Mouse (Mus musculus): ENCODE measurements around the gene Rab21. TPM values are rescaled to one million over a fixed set of nuclear protein-coding genes. Genes with fewer than 3 reads are reported as not detected.

Gene Rab21
- polyA plus RNA-seq, 1 experiment from 2014 or later = 7.0 TPM

- H3K9me3 ChIP-seq (replicated peaks; ENCODE audit: control insufficient read depth, low read length, poor library complexity, severe bottlenecking) = no peaks in the 10 kb centered on the region
- H3K4me2 ChIP-seq (ENCODE audit: low read length) = no peak overlapping the region
- H3K36me3 ChIP-seq (ENCODE audit: control insufficient read depth, insufficient read depth, low read length) = peaks cover 15% of the 10 kb centered on the region
- no peak overlapping the region for H3K9ac ChIP-seq (ENCODE audit: low read depth, low read length)
- ATAC-seq = no peak
- no peaks in the 10 kb centered on the region for H3K4me1 ChIP-seq (ENCODE audit: control insufficient read depth, insufficient read depth, low read length)
- no peaks in the 10 kb centered on the region for H3K27me3 ChIP-seq (ENCODE audit: control insufficient read depth, insufficient read depth, low read depth, low read length)
- H3K27ac ChIP-seq (ENCODE audit: low read length) = no peak overlapping the region
- no peak overlapping the region for H3K4me3 ChIP-seq (ENCODE audit: low read depth, low read length)
- WGBS = 52% methylated on average over 6 of the region's 6 CpGs
Observed at GRCm38 (mm10) chr10:115354553-115354952, 39.2 kb upstream of the Rab21 start.

- Histone ChIP-seq H3K36me3 (ENCODE audit: control insufficient read depth, insufficient read depth, low read length) (peaks cover 11% of the 10 kb centered on the region), H3K4me2 (ENCODE audit: low read length) (no peak overlapping the region), H3K27me3 (ENCODE audit: control insufficient read depth, insufficient read depth, low read depth, low read length) (no peaks in the 10 kb centered on the region), H3K9me3 (replicated peaks; ENCODE audit: control insufficient read depth, low read length, poor library complexity, severe bottlenecking) (no peaks in the 10 kb centered on the region), H3K9ac (ENCODE audit: low read depth, low read length) (no peak overlapping the region), H3K4me3 (ENCODE audit: low read depth, low read length) (no peak overlapping the region), H3K4me1 (ENCODE audit: control insufficient read depth, insufficient read depth, low read length) (no peaks in the 10 kb centered on the region), H3K27ac (ENCODE audit: low read length) (no peak overlapping the region)
- ATAC-seq = no peak
- WGBS = 80% methylated on average over 2 of the region's 2 CpGs
Observed at GRCm38 (mm10) chr10:115350810-115351397, 35.5 kb upstream of the Rab21 start.

DNA sequence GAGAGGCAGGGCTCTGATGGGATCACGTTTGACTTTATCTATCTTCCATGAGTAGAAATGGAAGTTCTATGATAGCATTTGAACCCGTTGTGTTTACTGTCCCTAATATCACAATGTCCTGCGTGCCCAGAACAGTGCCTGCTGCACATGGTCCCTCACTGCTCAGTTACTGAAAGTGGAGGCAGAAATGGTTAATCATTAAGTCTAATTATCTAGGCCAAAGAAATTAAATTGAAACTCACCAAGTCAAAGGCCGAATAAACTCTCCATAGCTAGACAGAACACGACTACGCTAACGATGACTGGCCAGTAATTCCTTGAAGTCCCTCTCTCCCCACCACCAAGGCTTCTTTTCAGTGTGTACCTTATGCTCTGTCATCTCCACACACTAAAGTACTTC is 34.1 kb upstream of the Rab21 start:
- H3K4me3 ChIP-seq (ENCODE audit: low read depth, low read length) = no peak overlapping the region
- 88% methylated on average over 7 of the region's 7 CpGs for WGBS
- H3K27ac ChIP-seq (ENCODE audit: low read length) = no peak overlapping the region
- H3K27me3 ChIP-seq (ENCODE audit: control insufficient read depth, insufficient read depth, low read depth, low read length) = no peaks in the 10 kb centered on the region
- no peak overlapping the region for H3K9ac ChIP-seq (ENCODE audit: low read depth, low read length)
- H3K36me3 ChIP-seq (ENCODE audit: control insufficient read depth, insufficient read depth, low read length) = peaks cover 12% of the 10 kb centered on the region
- no peak for ATAC-seq
- no peaks in the 10 kb centered on the region for H3K9me3 ChIP-seq (replicated peaks; ENCODE audit: control insufficient read depth, low read length, poor library complexity, severe bottlenecking)
- H3K4me2 ChIP-seq (ENCODE audit: low read length) = no peak overlapping the region
- H3K4me1 ChIP-seq (ENCODE audit: control insufficient read depth, insufficient read depth, low read length) = no peaks in the 10 kb centered on the region

GRCm38 (mm10) chr10:115349029-115349428 is 33.6 kb upstream of the Rab21 start:
- Histone ChIP-seq H3K36me3 (ENCODE audit: control insufficient read depth, insufficient read depth, low read length) (peaks cover 12% of the 10 kb centered on the region), H3K9ac (ENCODE audit: low read depth, low read length) (no peak overlapping the region), H3K4me2 (ENCODE audit: low read length) (no peak overlapping the region), H3K4me3 (ENCODE audit: low read depth, low read length) (no peak overlapping the region), H3K9me3 (replicated peaks; ENCODE audit: control insufficient read depth, low read length, poor library complexity, severe bottlenecking) (no peaks in the 10 kb centered on the region), H3K4me1 (ENCODE audit: control insufficient read depth, insufficient read depth, low read length) (no peaks in the 10 kb centered on the region), H3K27me3 (ENCODE audit: control insufficient read depth, insufficient read depth, low read depth, low read length) (no peaks in the 10 kb centered on the region), H3K27ac (ENCODE audit: low read length) (no peak overlapping the region)
- ATAC-seq = no peak
- WGBS = 73% methylated on average over 10 of the region's 10 CpGs

DNA sequence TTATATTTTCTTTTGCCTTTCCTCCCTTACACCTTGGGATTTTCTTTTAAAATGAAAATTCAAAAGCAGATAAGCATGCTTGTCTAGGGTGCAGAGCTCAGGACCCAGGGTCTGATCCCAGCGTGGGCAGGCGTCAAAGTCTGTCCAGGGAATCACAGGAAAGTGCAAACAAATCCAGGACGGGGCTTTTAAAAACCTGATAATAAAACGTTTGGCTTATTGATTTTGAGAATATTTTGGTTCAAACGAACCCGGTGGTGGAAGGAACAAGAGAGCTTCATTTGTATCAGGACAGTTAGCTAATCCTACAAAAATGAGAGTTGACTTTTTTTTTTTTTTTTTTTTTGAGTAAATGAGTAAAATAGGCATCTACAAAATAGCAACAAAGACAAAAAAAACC is 32.7 kb upstream of the Rab21 start:
- Histone ChIP-seq H3K27me3 (ENCODE audit: control insufficient read depth, insufficient read depth, low read depth, low read length) (no peaks in the 10 kb centered on the region), H3K4me3 (ENCODE audit: low read depth, low read length) (no peak overlapping the region), H3K27ac (ENCODE audit: low read length) (no peak overlapping the region), H3K9me3 (replicated peaks; ENCODE audit: control insufficient read depth, low read length, poor library complexity, severe bottlenecking) (no peaks in the 10 kb centered on the region), H3K4me2 (ENCODE audit: low read length) (no peak overlapping the region), H3K4me1 (ENCODE audit: control insufficient read depth, insufficient read depth, low read length) (no peaks in the 10 kb centered on the region), H3K36me3 (ENCODE audit: control insufficient read depth, insufficient read depth, low read length) (peaks cover 12% of the 10 kb centered on the region), H3K9ac (ENCODE audit: low read depth, low read length) (no peak overlapping the region)
- ATAC-seq = no peak
- 87% methylated on average over 6 of the region's 6 CpGs for WGBS

- Histone ChIP-seq H3K9me3 (replicated peaks; ENCODE audit: control insufficient read depth, low read length, poor library complexity, severe bottlenecking) (no peaks in the 10 kb centered on the region), H3K9ac (ENCODE audit: low read depth, low read length) (no peak overlapping the region), H3K27me3 (ENCODE audit: control insufficient read depth, insufficient read depth, low read depth, low read length) (no peaks in the 10 kb centered on the region), H3K4me2 (ENCODE audit: low read length) (no peak overlapping the region), H3K4me3 (ENCODE audit: low read depth, low read length) (no peak overlapping the region), H3K4me1 (ENCODE audit: control insufficient read depth, insufficient read depth, low read length) (no peaks in the 10 kb centered on the region), H3K36me3 (ENCODE audit: control insufficient read depth, insufficient read depth, low read length) (peaks cover 21% of the 10 kb centered on the region), H3K27ac (ENCODE audit: low read length) (no peak overlapping the region)
- no peak for ATAC-seq
Observed at GRCm38 (mm10) chr10:115346444-115346843, 31.1 kb upstream of the Rab21 start.

DNA sequence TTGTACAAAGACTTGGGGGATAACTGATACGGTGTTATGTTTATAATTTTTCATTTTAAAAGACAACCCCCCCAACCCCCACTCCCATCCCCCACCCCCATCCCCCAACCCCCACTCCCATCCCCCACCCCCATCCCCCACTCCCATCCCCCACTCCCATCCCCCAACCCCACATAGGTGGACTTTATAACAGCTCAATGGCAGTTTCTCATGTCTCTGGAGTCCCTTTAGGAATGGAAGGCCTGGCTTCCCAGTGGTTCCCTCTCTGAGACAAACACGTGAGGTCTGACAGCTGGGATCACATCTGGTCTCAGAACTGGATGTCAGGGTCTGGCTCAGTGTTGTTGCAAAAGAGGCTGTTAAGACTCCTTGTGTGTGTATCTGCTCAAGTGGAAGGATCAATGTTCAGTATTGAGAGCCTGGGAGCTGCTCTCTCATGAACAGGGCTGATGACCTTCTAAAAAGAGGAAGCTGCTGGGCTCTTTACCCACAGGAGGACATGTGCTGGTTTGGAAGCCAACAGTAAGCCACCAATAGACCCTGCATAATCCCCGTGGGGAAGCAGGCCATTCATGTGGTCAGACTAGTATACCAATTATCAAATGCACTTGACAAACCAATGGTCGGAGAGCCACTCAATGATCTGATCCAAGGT is 27.5 kb upstream of the Rab21 start:
- H3K4me2 ChIP-seq (ENCODE audit: low read length) = no peak overlapping the region
- H3K27ac ChIP-seq (ENCODE audit: low read length) = no peak overlapping the region
- no peaks in the 10 kb centered on the region for H3K27me3 ChIP-seq (ENCODE audit: control insufficient read depth, insufficient read depth, low read depth, low read length)
- no peak overlapping the region for H3K9ac ChIP-seq (ENCODE audit: low read depth, low read length)
- WGBS = 77% methylated on average over 4 of the region's 4 CpGs
- no peaks in the 10 kb centered on the region for H3K4me1 ChIP-seq (ENCODE audit: control insufficient read depth, insufficient read depth, low read length)
- ATAC-seq = no peak
- H3K36me3 ChIP-seq (ENCODE audit: control insufficient read depth, insufficient read depth, low read length) = peaks cover 24% of the 10 kb centered on the region
- no peaks in the 10 kb centered on the region for H3K9me3 ChIP-seq (replicated peaks; ENCODE audit: control insufficient read depth, low read length, poor library complexity, severe bottlenecking)
- H3K4me3 ChIP-seq (ENCODE audit: low read depth, low read length) = no peak overlapping the region

DNA sequence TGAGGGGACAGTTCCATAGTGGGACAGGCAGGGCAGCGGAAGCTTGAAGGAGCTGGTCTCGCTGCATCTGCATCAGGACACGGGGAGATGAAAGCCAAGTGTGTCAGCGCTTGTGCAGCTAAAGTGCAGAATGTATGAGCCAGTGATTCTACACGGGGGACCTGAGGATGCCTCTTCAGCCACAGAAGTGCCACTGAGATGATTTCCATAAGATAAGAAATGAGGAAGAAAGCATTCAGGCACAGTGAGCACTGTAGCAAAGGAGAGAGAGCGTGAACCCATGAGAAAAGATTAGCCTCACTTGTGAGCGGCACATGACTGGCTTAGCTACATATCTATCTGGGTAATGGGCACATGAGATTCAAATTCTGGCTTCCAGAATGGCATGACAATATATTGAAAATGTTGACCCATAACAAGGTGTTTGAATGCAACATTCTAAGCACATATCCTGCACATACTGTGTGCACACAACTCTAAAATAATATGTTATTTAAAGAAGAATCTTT is 24.5 kb upstream of the Rab21 start:
- no peaks in the 10 kb centered on the region for H3K9me3 ChIP-seq (replicated peaks; ENCODE audit: control insufficient read depth, low read length, poor library complexity, severe bottlenecking)
- 97% methylated on average over 7 of the region's 7 CpGs for WGBS
- H3K4me3 ChIP-seq (ENCODE audit: low read depth, low read length) = no peak overlapping the region
- no peak for ATAC-seq
- H3K36me3 ChIP-seq (ENCODE audit: control insufficient read depth, insufficient read depth, low read length) = peaks cover 15% of the 10 kb centered on the region
- no peak overlapping the region for H3K4me2 ChIP-seq (ENCODE audit: low read length)
- no peaks in the 10 kb centered on the region for H3K27me3 ChIP-seq (ENCODE audit: control insufficient read depth, insufficient read depth, low read depth, low read length)
- H3K4me1 ChIP-seq (ENCODE audit: control insufficient read depth, insufficient read depth, low read length) = no peaks in the 10 kb centered on the region
- H3K9ac ChIP-seq (ENCODE audit: low read depth, low read length) = no peak overlapping the region
- H3K27ac ChIP-seq (ENCODE audit: low read length) = no peak overlapping the region

DNA sequence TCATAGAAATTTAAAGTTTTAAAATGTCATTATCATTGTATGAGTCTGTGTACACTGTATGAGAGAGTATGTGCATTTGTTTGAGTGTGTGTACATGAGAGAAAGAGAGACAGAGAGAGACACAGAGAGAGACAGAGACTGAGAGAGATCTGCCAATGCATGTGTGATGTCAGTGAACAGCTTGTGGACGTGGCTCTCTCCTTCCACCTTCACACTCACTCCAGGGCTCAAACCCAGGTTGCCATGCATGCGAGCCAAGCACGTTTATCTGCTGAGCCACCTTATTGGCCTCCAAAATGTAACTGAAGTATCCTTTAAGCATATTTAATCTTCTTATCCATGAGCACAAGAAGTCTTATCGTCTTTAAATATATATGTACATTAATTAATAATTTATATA is 21.5 kb upstream of the Rab21 start:
- Histone ChIP-seq H3K27ac (ENCODE audit: low read length) (no peak overlapping the region), H3K4me3 (ENCODE audit: low read depth, low read length) (no peak overlapping the region), H3K36me3 (ENCODE audit: control insufficient read depth, insufficient read depth, low read length) (peaks cover 9% of the 10 kb centered on the region; the same call in 1 of the 2 replicates), H3K9me3 (replicated peaks; ENCODE audit: control insufficient read depth, low read length, poor library complexity, severe bottlenecking) (no peaks in the 10 kb centered on the region), H3K4me2 (ENCODE audit: low read length) (no peak overlapping the region), H3K9ac (ENCODE audit: low read depth, low read length) (no peak overlapping the region), H3K4me1 (ENCODE audit: control insufficient read depth, insufficient read depth, low read length) (no peaks in the 10 kb centered on the region), H3K27me3 (ENCODE audit: control insufficient read depth, insufficient read depth, low read depth, low read length) (no peaks in the 10 kb centered on the region)
- WGBS = 85% methylated on average over 4 of the region's 4 CpGs
- ATAC-seq = no peak

Measured in midbrain, embryonic 16.5 days (tissue).